Mouse (Mus musculus) fat pad, adult 2 months (tissue): ENCODE data around the gene Tmem252.

ENCODE experiments used
- DNase-seq: peaks from one replicate; pipeline ENCODE4 v3.0.0-alpha.2; 2011; ENCODE audit warnings: low read depth, low spot score; ENCODE audit errors: extremely low read depth

The Tmem252 gene

DNA sequence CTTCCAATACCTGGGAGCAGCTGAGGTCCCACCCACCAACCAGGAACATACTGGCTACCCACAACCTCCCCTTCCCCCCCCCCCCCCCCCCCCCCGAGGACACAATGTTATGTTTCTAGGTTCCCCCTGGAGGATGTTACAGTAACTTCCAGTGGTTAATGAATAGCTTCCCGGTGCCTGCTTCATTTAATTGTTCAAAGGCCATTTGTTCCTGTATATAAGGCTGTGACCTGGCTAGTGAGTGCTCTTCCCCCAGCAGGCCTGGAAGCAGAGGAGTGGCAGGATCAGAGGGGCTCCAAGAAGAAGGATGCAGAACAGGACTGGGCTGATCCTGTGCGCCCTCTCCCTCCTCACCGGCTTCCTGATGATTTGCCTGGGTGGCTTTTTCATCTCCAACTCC, at the start of gene Tmem252:
TSS of gene Tmem252 (plus strand) at position 247 of the 400 bp plus-strand sequence.
- no peak for DNase-seq

DNA sequence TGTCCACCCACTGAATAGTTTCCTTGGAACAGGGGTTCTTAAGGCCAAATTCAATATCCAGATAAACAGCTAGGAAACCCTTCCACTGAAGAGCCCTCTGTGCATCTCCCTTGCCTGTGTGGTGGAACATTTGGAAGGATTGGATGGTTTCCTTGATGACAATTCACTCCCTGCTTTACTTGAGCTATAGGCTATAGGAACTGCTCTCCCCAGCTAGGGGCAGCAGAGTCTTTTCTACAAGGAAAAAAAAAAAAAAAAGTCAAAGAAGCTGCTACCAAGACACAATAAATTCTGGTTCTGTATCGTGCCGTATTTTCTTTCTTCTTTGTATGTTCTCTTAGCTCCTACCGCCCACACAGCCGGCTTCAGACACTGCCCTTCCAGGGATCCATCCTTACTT, 45.8 kb upstream of the Tmem252 start:
- no peak for DNase-seq

DNA sequence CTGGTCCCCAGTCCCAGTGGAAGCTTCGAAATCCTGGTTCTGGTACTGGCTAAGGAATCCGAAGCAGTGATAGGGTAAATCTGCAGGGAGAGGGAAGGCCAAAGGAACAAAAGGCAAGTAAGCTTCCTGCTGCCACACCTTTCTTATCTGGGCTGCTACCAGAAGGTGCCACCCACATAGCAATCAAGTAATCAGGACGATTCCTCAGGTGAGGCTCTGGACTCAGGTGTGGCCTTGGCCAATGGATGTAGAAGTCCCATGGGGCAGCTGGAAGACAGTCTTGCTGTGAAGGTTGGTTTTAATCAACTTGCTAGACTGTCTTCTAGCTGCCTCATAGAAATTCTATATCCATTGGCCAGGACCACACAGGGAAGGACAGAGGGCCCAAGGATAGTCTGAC, 40.8 kb upstream of the Tmem252 start:
- no peak for DNase-seq

DNA sequence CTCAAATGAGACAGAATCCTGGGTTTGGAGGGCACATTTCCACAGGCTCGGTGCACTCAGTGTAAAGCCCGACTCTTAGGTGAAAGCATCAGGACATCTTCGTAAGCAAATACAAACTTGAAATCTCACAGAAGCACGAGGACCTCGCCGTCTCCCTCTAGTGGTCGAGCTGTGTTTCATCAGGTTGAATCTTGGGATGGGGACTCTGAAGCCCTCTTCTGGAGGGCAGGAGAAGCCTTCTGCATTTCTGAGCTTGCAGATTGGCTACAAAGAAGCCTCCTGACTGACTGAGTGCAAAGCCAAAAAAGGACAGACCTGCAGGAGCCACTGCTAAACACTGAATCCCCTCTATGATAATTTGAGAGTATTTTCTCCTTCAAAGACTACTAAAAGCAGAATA, 39.2 kb upstream of the Tmem252 start:
- no peak for DNase-seq

DNA sequence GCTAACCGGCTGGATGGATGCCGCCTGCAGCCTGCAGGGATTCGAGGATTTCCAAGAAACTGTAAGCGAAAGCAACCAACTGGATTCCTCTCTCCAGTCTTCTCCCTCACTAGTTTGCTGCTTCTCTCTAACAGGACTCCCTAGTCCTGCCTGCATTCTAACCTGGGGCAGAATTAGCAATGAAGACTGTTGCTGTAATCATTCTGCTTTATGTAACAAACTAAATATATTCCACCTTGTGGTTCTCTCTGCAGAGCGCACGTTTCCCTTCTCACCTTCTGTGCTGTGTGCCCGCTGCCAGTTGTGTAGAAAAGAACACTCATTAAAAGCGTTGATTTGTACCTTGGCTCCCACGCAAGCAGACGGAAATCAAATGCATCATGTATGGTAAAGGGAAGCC, 37.2 kb upstream of the Tmem252 start:
- no peak for DNase-seq

DNA sequence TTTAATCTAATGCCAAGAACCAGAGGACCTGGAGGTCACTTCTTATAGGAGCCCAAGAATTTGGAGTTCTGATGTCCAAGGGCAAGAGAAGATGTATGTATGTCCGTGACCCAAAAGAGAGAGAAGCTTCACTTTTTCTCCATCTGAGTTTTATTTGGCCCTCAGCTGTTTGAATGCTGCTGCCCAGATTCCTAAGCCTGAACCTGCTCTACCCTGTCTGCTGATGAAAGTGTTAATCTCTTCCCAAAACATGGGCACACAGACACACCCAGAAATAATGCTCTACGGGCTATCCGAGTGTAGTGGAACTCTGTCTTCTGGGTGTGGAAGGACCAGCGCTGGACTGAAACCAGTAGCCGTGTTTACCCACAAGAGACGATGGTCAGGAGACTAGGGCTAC, 35.8 kb upstream of the Tmem252 start:
- no peak for DNase-seq

DNA sequence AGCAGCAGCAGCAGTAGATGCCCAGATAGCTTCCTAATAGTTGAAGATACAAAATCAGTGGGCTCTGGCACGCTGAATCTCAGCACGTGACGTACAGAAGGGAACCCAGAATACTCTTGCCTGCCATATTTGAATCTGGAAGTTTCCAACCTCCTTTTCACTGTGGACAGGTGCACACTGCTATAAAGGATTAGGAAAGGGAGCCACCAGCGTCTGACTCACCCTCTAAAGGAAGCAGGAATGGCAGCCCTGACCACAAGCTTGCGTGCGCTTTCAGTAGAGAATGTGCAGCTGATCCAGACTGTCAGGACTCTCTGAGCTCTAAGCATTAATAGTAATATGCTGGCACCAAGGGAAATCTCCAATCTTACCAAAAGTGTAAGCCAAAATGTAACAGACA, 32.8 kb upstream of the Tmem252 start:
- no peak for DNase-seq

DNA sequence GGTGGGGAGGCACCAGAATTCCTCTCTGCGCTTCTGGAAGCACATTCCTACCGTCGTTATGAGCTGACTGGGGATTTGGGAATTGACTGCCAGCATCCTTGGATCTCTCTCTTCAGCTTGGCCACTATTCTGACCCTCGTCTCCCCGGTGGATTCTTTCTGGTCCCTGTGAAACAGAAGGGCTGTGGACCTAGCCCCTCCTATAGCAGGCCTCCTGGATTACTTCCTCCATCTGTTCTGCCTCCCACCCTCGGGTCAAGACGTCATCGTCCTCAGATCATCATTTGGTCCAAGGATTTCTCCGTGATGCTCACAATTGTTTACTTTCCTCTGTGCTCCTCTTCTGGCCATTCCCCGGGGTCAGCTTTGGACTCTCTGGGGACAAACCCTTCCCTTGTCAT, 28.8 kb upstream of the Tmem252 start:
- DNase-seq: no peak

DNA sequence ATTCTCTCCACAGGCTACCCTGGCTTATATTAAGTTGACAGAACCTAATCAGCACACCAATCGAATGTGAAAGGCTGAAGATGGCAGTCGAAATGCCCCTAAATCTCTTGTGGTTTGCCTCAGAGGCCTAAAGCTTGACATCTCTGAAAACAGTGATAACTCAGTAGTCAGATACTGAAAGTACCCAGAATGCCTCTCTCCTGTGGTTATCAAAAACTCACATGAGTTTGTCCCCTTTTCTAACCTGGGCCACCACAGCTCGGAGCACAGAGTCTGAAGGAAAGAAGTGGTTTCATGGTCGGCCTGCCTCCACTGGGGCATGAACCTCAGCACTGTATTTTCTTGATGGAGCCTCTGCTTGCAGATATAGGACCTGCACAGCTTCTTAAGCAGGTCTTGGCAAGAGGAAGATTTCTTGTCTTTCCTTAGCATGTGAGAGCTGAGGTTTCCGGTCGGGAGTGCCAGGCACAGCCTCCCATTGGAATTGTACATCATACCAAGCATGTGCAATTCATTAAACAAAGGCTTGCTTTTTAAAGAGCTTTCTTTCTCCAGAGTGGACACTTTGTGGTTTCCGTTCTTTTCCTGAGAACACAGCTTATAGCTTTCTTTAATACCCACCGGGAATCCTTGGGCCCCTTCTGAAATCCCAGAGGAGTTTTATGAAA, 27.5 kb upstream of the Tmem252 start:
- no peak for DNase-seq

DNA sequence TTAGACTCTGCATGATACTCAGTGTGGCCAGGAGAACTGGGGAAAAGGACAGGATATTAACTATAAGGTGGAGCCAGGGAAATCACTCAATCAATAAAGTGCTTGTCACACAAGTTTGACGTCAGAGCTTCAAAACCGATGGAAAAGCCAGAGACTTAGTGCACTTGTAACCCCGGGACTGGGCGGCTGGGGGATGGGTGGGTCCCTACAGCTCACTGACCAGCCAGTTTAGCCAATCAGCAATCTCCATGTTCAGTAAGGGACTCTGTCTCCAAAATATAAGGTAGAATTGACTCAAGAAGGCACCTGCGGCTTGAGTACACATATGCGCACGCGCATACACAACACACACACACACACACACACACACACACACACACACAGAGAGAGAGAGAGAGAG, 25.8 kb upstream of the Tmem252 start:
- no peak for DNase-seq

DNA sequence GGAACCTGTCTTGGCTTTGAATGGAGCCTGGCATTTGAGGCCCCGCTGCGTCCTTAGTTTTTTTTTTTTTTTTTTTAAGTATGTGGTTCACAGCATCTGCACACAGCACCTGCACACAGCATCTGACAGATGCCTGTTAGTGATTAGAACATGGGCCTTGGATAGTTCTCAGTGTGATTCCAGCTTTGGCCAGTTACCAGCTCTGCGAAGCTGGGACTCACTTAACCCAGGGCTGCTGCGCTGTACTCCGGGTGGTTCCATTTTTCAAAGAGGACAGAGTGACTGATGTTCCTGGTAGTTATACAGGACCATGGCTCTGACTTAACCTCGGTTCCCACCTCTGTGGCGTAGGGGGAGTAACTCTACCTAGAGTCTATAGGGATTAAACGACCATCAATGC, 23.4 kb upstream of the Tmem252 start:
- no peak for DNase-seq

DNA sequence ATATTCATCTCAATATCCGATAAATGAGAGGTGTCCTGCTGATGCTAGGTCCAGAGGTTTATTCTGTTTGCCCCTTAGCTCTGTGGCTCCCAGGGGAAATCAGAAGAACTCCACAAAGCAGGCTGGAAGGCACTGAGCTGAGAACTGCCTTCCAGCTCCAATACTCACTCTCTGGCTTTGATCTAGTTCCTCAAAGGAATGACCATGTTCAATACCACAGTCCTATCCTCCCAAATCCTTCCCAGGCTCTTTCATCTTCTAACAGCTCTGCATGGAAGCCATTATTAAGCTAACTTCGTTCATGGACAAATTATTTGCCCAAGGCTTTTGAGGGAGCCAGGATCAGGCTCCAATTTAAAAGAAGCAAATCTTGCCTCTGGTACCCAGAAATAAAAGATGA, 22.2 kb upstream of the Tmem252 start:
- DNase-seq: no peak

DNA sequence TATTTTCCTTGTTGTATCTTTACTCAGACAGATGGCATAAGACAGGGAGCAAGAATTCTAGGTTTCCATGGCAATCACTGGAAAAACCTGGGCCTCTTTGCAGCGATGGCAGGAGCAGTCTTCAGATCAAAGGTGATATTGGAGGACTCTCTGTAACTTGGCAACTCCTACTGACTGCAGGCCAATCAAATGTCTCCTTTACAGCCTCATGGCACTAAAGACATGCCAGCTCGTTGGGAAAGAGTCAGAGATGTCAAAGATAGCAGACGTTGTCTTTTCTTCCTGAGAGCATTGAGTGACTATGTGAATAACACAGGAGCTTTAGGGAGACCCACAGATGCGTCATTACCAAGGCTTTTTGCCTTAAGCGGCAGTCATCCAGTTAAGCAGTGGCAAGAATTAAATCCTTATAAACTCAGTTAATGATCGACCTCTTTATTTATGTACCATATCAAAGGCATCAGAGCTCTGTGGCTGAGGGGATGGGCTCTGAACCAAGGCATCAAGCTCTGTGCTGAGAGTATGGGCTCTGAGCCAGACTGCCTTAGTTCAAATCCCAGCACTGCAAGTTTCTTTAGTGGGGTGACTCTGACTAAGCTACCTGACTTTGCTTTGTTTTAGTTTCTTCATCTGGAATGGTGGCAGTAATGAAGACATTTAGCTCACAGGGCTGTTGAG, 21.3 kb upstream of the Tmem252 start:
- DNase-seq: peak; percentile 74

DNA sequence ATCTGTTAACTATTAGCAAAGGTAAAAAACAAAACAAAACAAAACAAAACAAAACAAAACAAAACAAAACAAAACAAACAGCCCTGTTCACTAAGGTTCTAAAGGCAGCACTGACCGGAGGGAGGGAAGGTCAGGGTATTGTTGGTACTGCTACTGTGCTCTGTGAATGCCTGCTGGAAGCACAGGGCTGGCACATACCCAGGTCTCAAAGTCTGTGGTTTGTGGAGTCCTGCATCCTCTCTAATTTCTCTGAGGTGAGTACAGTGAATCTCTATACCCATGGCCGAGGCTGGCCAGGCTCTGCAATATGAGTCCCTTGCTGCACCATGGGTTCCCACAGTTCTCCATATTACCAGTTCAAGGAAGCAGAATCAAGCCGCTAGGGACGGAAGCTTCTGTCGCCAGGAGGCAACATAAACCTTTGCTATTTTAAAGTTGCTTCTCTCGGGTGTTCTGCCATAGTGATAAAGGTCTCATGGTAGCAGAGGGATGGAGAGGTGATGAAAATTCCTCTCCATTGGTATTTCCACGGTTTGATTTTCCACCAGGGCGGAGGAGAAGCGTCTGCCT, 20.5 kb upstream of the Tmem252 start:
- no peak for DNase-seq

DNA sequence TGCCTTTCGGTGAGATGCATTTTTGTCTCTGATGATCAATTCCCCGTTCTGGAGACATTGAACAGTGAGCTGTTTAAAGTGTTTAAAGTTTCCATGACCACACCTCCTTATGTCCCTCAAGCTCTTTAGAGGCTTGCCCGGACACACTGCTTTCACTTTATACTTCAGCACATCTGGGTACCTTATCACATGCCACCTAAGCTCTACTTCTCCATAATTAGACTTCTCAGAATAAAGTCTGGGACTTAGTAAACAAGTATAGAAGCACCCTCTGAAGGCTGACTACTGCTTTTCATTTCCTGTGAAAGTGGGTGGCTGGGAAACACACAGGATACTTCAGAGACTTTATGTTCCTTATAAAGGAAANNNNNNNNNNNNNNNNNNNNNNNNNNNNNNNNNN, 16.8 kb upstream of the Tmem252 start:
- DNase-seq: no peak

DNA sequence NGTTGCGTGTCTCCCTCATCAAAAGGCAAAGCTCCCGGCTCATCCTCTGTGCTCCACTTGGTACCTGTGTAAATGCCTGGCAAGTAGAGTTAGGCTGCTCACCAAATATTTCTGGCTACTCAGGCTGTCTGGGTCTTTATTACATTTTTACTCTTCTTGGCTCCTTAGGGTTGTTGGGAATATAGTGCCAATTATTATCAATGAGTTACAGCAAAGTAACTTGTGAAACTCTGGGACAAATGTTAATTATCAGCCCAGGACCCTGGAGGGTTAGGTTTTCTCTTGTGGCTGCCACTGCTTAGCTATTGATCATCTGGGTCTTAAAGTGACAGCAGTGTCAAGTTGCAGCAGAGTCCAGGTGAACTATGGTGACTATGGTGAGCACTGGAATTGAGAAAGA, 11.5 kb upstream of the Tmem252 start:
- no peak for DNase-seq

DNA sequence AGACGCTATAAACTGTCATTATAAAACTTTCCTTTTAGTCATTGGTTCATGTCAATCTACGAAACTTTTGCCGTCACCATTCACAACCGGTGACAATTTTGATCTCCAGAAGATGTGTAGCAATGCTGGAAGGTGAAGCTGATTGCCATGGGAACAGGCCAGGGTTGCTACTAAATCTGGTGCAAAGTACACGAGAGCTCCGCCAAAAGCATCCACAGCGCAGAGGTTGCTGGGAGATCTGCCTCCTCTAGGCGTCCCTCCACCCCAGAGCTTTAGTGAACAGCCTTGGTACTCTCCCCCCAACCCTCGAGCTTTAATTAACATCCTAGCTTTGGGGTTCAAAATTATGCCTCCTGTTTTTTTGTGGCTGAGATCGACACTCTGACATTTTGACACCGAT, 8.0 kb upstream of the Tmem252 start:
- DNase-seq: no peak

DNA sequence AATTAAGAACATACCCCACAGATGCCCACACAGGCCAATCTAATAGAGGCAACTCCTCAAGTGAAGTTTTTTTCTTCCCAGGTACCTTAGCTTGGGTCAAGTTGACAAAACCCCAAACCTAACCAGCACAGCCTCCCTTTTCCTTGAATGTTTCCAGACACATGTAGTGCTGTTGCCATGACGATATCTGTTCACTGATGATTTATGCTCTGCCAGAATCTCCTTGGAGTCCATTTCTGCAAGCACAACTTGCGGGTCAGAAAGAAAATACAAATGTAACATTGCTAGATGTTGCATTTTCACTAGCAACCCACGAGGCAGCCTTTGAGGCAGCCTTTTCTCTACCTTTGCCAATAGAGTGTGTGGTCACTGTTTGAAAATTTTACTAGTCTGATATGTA, 6.3 kb upstream of the Tmem252 start:
- DNase-seq: no peak

DNA sequence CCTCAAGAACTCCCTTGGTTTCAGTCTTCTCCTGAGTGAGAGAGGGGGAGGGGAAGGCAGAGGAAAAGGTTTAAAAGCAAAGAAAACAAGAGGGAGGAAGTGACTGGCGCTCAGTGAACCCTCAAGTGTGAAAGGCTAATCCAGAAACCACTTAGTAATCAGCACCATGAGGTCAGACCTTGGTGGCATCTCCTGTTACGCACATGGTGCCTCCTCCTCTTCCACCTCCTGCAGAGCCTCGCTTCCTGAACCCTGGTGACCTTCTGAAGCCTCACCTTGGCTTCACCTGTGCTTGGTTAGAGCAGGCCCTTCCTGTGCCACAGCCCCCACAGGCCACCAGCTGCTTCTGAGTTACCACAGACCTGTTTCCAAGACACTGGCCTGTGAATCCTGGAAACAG, 2.2 kb upstream of the Tmem252 start:
- DNase-seq: no peak

DNA sequence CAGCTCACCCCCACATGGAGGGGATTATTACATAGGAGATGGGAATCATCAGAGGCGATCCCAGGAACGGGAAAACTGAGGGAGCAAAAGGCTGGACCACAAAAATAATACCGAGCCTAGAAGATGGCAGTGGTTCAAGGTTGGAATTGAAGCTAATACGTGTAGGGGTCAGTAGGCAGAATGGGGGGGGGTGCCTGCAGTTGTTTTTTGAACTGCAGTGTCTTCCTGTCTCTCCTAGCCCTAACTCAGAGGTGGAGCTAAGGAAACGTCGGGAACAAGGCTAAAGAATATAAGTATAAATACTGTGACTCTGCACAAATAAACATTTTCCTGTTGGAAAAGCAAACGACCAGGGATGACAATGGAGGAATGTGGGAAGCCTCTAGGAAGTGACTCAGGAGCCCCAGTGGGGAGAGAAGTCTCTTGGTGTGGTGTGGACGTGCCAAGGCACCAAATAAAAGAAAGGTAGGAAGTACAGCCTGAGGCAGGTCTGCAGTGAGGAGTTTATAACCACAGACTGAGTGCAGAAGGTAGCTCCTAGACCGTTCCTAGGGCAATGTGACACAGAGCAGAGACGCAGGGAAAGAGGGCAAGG, 1.3 kb upstream of the Tmem252 start:
- DNase-seq: no peak

DNA sequence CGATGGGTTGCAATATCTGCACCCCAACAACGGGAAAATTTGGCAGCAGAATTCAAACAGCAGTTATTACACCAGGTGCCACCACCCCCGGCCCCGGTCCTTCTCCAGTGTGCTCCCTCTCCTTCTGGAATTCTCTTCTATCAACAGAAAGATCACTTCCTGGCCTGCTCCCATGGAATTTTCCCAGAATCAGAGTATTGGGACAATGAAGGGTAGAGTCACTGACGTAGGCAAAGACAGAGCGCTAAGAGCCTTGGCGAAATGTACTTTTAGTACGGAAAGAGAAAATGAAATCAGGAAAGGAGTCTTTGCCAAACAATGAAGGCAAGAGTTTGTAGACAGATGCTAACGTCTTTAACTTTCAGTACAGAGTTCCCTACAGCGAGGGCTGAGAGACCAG, 477 bp upstream of the Tmem252 start:
- DNase-seq: no peak

DNA sequence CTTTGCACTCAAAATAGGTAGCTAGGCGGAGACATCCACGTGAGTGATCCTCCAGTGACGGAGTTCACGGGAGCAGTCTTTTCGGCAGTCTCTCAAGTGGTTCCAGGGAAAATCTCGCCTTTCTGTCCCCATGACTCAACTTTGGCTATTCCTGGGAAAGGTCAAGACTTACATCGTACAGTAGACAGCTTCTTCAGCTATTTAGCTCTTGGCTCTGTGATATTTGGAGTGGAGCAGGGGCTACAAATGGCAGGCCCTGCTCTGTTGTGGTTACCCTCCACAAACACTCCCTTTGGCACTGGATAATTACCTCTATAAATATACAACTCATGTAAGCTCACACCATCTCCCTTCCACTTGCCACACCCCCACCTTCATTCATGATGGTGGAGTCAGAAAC, 2.6 kb downstream of the Tmem252 start:
- DNase-seq: no peak
